Mouse (Mus musculus): Measurements from ENCODE around the gene Thoc5.

Thoc5 gene

DNA sequence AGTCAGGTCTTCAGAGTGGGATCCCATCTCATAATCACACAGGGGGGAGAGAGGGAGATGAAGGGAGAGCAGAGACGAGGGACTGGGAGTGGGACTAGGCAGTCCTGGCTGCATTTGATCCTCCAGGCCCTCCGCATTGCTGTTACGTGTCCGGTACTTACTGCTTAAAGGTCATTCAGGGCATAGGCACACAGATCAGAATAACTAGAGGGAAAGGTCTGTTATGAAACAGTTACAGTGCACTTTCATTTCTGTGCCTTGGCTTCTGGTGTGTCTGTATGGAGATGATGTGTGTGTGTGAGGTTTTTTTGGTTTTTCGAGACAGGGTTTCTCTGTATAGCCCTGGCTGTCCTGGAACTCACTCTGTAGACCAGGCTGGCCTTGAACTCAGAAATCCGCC, 11.1 kb downstream of the Thoc5 start:
- DNase-seq (ENCODE audit: extremely low spot score, low spot score) = no peak

DNA sequence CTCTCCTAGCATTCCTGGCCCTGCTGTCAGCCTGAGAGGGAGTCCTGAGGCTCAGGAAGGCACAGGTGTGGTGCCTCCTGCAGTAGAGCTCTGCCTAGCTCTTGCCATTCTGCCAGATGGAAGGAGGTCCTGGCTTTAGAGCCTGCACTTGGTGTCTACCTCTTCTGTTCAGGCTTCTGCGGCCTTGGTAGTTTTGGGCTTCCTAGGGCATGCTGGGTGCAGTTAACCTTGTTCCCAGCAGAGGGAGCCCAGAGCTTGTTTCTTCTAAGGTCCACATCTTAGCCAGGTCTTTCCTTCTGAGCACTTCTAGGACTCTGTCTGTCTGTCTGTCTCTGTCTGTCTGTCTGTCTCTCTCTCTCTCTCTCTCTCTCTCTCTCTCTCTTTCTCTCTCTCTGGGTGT, 20.9 kb downstream of the Thoc5 start:
- DNase-seq (ENCODE audit: extremely low spot score, low spot score) = peak; percentile 60

GRCm38 (mm10) chr11:4921281-4921680, 26.2 kb downstream of the Thoc5 start:
- DNase-seq (ENCODE audit: extremely low spot score, low spot score) = no peak

DNA sequence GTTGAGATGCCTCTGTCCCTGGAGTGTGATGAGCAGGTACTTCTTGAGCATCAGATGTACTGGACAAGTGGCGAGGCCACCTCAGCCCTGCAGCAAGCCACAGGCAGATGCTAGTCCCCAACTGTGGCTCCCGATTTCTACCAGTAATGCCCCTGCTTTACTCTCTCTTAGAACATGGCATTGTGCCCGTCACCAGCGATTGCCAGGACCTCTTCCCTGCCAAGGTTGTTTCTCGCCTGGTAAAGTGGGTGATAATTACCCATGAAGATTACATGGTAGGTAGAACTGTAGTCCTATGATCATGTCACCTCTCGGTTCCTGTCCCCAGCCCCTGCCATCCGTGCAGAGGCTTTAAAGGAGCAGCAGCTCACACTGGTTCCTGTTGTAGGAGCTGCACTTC, 26.6 kb downstream of the Thoc5 start:
- no peak for DNase-seq (ENCODE audit: extremely low spot score, low spot score)

DNA sequence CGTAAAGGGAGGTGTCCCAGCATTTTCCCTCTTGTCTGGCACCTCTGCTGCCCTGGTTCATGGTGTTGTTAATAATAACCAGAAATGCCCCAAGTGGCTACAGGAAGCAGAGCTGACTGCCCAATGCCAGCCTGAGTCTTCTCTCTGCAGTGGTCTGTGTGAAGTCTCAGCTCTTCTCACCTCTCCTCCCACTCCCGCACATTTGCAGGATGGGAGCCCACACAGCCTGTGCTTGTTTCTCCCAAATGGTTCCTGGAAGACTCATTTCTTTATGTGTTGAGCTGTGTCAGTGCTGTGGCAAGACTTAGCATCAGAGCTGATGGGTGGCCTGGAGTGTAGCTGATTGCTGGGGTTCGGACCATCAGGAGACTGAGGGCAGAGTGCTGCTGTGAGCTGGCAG, 32.1 kb downstream of the Thoc5 start:
- DNase-seq (ENCODE audit: extremely low spot score, low spot score) = no peak

- no peak for DNase-seq (ENCODE audit: extremely low spot score, low spot score)
Observed at GRCm38 (mm10) chr11:4931009-4931601, 36.0 kb downstream of the Thoc5 start.

DNA sequence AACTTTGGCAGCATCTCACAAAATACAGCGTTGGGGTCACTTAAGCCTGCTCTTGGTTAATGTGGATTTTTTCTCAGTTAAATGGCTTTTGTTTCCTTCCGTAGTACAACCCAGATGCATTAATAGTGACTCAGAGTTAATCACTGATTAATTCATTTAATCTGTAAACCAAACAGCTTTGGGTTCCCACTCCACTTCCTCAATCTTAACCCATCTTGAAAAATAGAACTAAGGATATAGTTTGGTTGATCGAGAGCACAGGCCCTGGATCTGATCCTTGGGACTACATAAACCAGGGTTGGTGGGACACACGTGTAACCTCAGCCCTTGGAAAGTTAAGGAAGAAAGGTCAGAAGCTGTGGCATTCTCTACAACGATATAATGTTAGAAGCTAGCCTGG, 41.1 kb downstream of the Thoc5 start:
- no peak for DNase-seq (ENCODE audit: extremely low spot score, low spot score)

GRCm38 (mm10) chr11:4946530-4946929, 51.4 kb downstream of the Thoc5 start:
- no peak for DNase-seq (ENCODE audit: extremely low spot score, low spot score)

DNA sequence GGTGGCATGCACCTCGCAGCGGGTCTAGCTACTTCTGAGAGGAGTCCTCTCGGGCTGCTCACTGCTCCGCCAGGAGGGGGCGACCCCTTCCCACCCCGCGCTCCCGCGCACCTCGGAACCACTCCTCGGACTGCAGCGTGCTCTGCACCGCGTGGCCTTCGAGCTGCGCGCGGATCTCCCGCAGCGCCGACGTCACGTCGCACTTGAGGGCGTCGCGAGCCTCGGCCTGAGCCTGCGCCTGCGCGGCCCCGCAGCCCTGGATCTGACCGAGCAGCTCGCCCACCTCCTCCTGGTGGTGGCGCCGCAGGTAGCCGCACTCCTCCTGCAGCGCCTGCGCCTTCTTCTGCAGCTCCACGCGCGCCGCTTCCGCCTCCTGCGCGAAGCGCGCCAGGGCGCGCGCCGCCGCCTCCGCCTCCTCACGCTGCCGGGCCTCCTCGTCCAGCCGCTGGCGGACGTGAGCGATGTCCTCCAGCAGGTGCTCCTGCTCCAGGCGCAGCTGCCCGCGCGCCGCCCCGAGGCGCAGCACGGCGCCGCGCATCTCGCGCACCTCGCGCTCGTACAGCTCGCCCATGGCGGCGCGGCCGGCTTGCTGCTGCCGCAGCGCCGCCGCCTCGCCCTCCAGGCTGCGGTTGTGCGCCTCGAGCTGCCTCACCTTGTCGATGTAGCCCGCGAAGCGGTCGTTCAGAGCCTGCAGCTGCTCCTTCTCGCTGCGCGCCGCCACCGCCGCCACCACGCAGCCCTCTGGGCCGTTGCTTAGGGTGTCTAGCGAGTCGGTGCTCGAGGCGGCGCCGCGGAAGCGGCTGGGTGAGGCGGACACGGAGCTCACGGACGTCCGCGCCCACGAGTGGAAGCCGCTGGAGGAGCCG, 52.1 kb downstream of the Thoc5 start:
- peak; percentile 62 for DNase-seq (ENCODE audit: extremely low spot score, low spot score)

GRCm38 (mm10) chr11:4947813-4948174, 52.7 kb downstream of the Thoc5 start, which contains the start of gene Nefh:
TSS of gene Nefh (minus strand) at chr11:4948064.
- DNase-seq (ENCODE audit: extremely low spot score, low spot score) = no peak

GRCm38 (mm10) chr11:4948792-4949191, 53.7 kb downstream of the Thoc5 start:
- DNase-seq (ENCODE audit: extremely low spot score, low spot score) = no peak

GRCm38 (mm10) chr11:4949256-4950044, 54.3 kb downstream of the Thoc5 start:
- peak; percentile 90 for DNase-seq (ENCODE audit: extremely low spot score, low spot score)

DNA sequence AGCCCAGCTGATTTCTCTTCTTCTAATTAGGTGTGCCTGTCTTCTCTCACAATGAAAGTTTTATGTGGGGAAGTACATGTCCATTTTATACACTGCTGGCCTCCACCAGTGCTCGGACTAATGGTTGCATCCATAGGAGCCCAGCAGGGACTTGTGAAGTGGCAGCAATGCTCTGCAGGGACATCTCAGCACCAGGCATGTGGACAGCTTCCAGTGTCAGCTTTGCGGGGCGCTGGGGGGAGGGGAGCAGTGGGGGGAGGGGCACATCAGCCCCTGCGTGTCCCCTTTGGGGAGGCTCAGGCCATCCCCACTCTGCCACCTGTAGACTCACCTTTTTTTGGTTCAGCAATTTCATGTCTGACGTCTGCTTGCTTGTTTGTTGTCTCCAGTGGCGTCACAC, 58.3 kb downstream of the Thoc5 start:
- no peak for DNase-seq (ENCODE audit: extremely low spot score, low spot score)

DNA sequence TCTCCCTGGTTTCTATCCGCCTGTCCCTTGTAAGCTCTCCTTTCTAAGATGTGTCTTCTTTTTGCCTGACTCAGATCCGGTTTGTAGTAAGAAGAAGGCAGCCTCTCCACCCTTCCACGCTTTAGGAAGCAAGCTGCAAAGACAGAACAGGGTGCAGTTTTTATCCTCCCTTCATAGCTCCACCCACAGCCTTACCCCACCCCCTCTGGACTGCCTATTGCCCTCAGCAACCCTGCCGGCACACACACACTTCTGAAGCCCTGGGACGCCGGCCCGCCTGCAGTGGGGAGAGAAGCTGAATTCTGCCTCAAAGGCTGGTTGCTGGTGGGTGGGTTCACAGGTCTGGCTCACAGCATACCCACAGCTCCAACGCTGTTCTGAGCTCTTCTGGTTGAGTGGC, 58.8 kb downstream of the Thoc5 start:
- peak; percentile 17 for DNase-seq (ENCODE audit: extremely low spot score, low spot score)

DNA sequence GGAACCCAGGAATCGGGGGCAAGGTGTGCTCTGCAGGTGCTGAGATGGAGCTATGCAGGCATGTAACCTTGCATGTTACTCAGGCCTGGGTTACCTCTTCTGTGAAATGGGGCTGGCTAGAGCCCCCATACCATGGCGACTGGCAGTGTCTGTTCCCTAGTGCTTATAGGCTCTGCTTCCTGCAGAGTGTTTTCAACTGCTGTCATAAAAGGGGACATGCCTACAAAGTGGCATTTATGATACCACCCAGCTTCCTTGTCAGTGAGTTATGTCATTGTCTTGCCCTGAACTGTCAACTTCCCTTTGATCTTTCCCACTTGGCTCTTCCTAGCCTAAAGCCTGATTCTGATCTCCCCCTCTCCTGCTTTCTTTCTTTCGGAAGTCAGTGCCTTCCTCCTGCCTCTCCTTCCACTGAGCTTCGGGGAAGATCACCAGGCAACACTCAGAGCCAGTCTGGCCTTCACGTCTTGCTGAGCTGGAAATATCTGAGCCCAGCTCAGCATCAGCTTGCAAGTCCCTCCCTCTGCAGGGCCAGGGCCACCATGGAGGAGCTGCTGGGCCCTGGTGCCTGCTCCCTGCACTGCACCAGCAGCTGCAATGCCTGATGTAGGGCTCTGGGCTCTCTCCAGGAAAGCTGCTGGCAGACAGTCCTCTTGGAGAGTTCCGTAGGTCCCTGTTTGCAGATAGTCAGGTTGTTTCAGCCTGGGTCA, 68.1 kb downstream of the Thoc5 start:
- no peak for DNase-seq (ENCODE audit: extremely low spot score, low spot score)

DNA sequence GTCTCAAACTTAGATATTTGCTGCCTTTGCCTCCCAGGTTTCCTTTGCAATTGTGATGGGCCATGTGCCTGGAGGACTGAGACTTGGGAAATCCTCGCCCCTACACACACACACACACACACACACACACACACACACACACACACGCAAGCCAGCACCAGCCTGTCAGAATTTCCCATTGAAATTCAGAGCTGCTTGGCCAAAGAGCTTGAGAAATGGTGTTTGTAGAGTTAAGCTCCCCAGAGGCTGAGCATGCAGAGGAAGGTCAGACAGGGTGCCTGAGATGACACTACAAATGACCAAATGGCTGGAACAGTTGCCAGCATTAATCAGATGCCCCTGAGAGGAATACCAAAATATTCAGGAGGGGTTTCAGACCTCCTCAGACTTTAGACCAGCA, 71.2 kb downstream of the Thoc5 start:
- DNase-seq (ENCODE audit: extremely low spot score, low spot score) = no peak

DNA sequence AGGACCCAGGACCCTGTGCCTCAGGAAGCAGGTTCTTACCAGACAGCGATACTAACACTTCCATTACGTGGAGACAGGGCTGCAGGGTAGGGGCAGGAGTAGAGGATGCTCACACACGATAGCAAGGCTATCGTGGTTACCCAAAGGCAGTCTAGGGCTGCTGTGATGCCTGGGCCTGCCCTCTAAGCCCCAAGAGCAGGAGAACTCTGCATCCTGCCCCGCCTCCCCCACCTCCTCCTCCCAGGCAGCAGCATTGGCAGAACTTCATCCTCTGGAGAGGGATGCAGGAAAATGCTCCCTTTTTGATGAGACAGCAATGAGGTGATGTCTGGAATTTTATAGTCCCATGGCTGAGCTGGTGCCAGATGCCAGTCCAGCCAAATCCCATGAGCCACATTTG, 71.8 kb downstream of the Thoc5 start:
- DNase-seq (ENCODE audit: extremely low spot score, low spot score) = no peak

DNA sequence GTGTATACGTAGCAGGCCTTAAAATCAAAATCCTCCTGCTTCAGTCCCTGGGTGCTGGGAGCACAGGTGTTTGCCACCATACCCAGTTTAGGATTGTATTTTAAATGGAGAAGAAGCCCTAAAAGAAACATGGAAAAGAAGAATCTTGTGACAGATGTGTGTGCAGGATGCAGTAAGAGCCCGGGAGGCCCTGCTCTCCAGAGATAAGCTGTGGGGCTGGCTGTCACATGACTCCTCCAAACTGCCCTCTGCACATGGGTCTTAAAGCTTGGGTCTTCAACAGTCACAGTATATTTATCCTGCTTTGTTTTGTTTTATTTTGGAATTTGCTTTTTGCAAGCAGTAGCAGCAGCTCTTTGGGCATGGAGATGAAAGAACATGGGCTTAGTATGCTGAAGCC, 72.4 kb downstream of the Thoc5 start:
- DNase-seq (ENCODE audit: extremely low spot score, low spot score) = no peak

DNA sequence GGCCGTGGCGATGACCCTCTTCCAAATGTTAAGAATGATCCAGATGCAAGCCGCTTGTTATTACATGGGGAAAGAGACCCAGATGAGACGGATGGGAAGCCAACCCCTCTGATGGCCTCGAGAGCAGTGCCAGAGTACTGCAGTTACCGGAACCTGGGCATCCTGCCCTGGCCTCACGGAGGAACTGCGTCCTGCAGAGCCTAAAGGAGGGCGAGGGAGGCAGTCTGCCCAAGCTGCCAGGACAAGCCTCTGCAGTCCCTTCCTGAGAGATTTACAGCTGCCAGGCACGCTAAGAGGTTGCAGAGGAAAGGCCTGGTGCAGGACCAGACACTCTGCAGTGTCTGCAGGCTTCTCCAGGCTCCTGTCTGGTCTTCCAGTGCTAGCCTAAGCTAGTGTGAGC, 73.3 kb downstream of the Thoc5 start:
- no peak for DNase-seq (ENCODE audit: extremely low spot score, low spot score)

- DNase-seq (ENCODE audit: extremely low spot score, low spot score) = peak; percentile 44
Observed at GRCm38 (mm10) chr11:4972967-4973870, 78.1 kb downstream of the Thoc5 start.

DNA sequence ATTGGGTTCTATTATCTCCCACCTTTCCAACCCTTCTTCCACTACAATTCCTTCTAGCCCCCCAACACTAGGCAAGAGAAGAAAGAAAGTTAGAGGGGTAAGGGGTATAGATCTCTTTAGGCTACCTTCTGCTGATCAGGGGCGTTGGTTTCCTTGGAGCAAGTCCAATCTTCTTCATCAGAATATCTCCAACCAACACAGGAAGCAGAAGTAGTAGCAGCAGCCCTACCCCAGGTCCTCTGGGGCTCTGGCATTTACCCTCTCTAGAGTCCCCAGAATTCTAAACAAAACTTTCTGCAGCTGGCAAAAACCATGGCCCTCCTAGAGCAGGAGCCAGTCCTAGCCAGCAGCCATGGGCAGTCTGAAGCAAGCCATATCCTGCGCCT, 78.7 kb downstream of the Thoc5 start:
- no peak for DNase-seq (ENCODE audit: extremely low spot score, low spot score)

Data from neural tube, embryonic 10.5 days (tissue).